Mouse (Mus musculus): ENCODE results near the gene Slx4.

- TF ChIP-seq POLR2A (IDR thresholded peaks at IDR 0.05; ENCODE audit: borderline replicate concordance, insufficient read depth, low read length) (no peak), CTCF (IDR thresholded peaks at IDR 0.05; ENCODE audit: borderline replicate concordance, insufficient read depth, low read depth, low read length) (no peak)
Observed at GRCm38 (mm10) chr16:4045524-4045923, 42.0 kb upstream of the Slx4 start.

All from cerebellum, adult 2 months (tissue).